Mouse (Mus musculus) limb, embryonic 14.5 days (tissue): ENCODE measurements around the gene Mitf. TPM values are rescaled to one million over a fixed set of nuclear protein-coding genes. Genes with fewer than 3 reads are reported as not detected.

ENCODE experiments used
- ATAC-seq: fragments of 200-750 bp; cut with Nextera tagmentation; 2 replicates; pipeline ENCODE4 v1.8.0; 2017; ENCODE audit warnings: low read depth, moderate number of reproducible peaks, moderate TSS enrichment; ENCODE audit not compliant: low FRiP score
- DNase-seq: peaks from one replicate; pipeline ENCODE4 v3.0.0-alpha.2; 2015; ENCODE audit warnings: low spot score
- H3K27ac ChIP-seq: fragments of 300-500 bp; sonication (generic); replicated peaks from 2 replicates; pipeline ENCODE4 v1.5.1; 2014; ENCODE audit warnings: low read depth, mild to moderate bottlenecking, low read length, moderate library complexity, mixed read lengths
- H3K27me3 ChIP-seq: fragments of 300-500 bp; sonication (generic); 2 replicates; pipeline ENCODE4 v1.6.1; 2014; ENCODE audit warnings: low read length, mixed read lengths; ENCODE audit not compliant: control insufficient read depth, insufficient read depth
- H3K36me3 ChIP-seq: fragments of 300-500 bp; sonication (generic); 2 replicates; pipeline ENCODE4 v1.6.1; 2014; ENCODE audit warnings: mild to moderate bottlenecking, low read length, moderate library complexity, mixed read lengths; ENCODE audit not compliant: control insufficient read depth, insufficient read depth
- H3K4me1 ChIP-seq: fragments of 300-500 bp; sonication (generic); 2 replicates; pipeline ENCODE4 v1.6.1; 2014; ENCODE audit warnings: antibody characterized with exemption, low read length, mixed read lengths; ENCODE audit not compliant: control insufficient read depth, insufficient read depth
- H3K4me2 ChIP-seq: fragments of 300-500 bp; sonication (generic); replicated peaks from 2 replicates; pipeline ENCODE4 v1.6.1; 2014; ENCODE audit warnings: low read depth, mild to moderate bottlenecking, low read length, moderate library complexity; ENCODE audit not compliant: severe bottlenecking
- H3K4me3 ChIP-seq: fragments of 300-500 bp; sonication (generic); replicated peaks from 2 replicates; pipeline ENCODE4 v1.5.1; 2014; ENCODE audit warnings: low read length
- H3K9ac ChIP-seq: fragments of 300-500 bp; sonication (generic); 2 replicates; pipeline ENCODE4 v1.6.1; 2014; ENCODE audit warnings: mild to moderate bottlenecking, low read depth, low read length, moderate library complexity; ENCODE audit not compliant: severe bottlenecking
- H3K9me3 ChIP-seq: fragments of 300-500 bp; sonication (generic); 2 replicates; pipeline ENCODE4 v1.6.1; 2016; ENCODE audit warnings: low read length; ENCODE audit not compliant: control insufficient read depth
- POLR2A ChIP-seq: fragments of 200-500 bp; IDR thresholded peaks from 2 replicates; pipeline ENCODE4 v1.8.0; 2012; ENCODE audit warnings: inconsistent platforms, mild to moderate bottlenecking, moderate library complexity, borderline replicate concordance; ENCODE audit not compliant: insufficient read depth, insufficient read length; ENCODE audit errors: extremely low read depth
- WGBS: fragments of 180-500 bp; shearing (Covaris S2); extraction: QIAGEN DNeasy Blood & Tissue Kit; methylation state at CpG from one replicate; pipeline ENCODE4 v1.1.7; 2014; 5-methylcytosine and 5-hydroxymethylcytosine counted together
- polyA plus RNA-seq, 2 experiments: library from polyadenylated mRNA; depleted of rRNA in 1 of 2; stranded (reverse) in 1 of 2; unstranded in 1 of 2; fragments of >200 nt; fragmentation: Nextera tagmentation in 1 of 2; extraction: Ambion mirVana in 1 of 2; gene quantifications; 2 replicates each; pipeline versions ENCODE4 v1.2.1 to v1.2.3; 2012 to 2014

The Mitf gene
- polyA plus RNA-seq, 2 experiments = 2.9 to 3.6 TPM

DNA sequence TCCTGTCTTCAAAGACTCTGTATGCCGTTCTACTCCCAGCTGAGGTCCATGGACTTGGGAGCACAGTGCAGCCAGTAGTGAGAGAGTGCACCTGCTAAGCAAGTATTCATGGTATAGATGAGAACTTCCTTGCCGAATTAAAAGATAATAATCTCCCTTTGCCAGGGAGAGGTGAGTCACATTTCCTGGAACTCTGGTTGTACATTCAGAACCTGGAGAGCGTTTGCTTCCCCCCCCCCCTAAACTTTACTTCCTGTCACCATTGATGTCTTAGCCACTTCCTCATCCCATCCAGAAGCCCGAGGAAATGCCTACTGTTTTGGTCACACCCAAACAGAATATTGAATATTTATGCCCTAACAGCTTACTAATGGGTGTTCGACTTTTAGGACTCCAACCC is 209.0 kb downstream of the Mitf start:
- ATAC-seq (no peak), DNase-seq (no peak)
- Histone ChIP-seq H3K4me1 (no peaks in the 10 kb centered on the region), H3K4me2 (no peak overlapping the region), H3K27ac (no peak overlapping the region), H3K36me3 (no peaks in the 10 kb centered on the region), H3K9ac (no peak overlapping the region), H3K4me3 (no peak overlapping the region), H3K27me3 (no peaks in the 10 kb centered on the region), H3K9me3 (no peaks in the 10 kb centered on the region)
- TF ChIP-seq POLR2A = no peak
- WGBS = 79% methylated on average over 5 of the region's 5 CpGs

DNA sequence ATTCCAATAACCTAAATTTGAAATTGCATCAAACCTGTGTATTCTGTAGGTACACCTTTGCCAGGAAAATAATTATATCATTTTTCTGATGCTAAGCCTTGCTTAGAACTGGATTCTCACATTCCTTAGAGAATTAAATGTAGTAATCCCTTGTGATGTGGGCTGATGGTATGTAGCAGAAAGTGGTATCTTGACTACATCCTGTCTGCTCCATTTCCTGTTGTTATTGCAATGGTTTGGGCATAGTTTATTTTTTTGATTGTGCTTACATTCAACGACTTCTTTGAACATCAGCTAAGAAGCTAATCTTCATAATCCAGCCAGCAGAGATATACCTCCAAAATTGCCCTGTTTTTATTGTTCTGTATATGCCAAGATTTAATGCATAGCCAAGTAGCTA is 217.0 kb downstream of the Mitf start:
- DNase-seq (no peak), ATAC-seq (no peak)
- Histone ChIP-seq H3K4me3 (no peak overlapping the region), H3K9me3 (no peaks in the 10 kb centered on the region), H3K9ac (no peak overlapping the region), H3K4me1 (no peaks in the 10 kb centered on the region), H3K27ac (no peak overlapping the region), H3K36me3 (no peaks in the 10 kb centered on the region), H3K4me2 (no peak overlapping the region), H3K27me3 (no peaks in the 10 kb centered on the region)
- TF ChIP-seq POLR2A = no peak
- 67% methylated on average over 1 of the region's 1 CpGs for WGBS

DNA sequence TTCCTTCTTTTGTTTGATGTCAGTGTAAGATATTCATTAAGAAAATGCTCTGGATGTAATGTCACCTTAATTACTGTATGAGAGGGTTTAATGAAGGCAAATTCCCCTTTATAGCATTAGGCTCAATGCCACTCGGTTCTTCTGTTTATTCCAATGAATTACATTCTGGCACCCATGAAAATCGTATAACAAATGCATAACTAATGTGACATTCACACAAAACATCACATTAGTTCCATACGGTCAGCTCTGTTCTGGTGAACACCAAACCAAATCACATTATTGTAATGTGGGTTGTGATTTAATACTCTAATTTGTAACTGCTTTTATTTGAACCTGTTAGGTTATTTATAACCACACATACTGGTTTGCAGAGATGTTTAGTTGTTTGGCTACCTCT is 231.7 kb downstream of the Mitf start:
- Histone ChIP-seq H3K27me3 (no peaks in the 10 kb centered on the region), H3K4me3 (no peak overlapping the region), H3K36me3 (no peaks in the 10 kb centered on the region), H3K9me3 (no peaks in the 10 kb centered on the region), H3K4me1 (no peaks in the 10 kb centered on the region), H3K4me2 (no peak overlapping the region), H3K27ac (no peak overlapping the region), H3K9ac (no peak overlapping the region)
- no peak for DNase-seq
- WGBS = 69% methylated on average over 3 of the region's 3 CpGs
- no peak for TF ChIP-seq POLR2A
- ATAC-seq = no peak

DNA sequence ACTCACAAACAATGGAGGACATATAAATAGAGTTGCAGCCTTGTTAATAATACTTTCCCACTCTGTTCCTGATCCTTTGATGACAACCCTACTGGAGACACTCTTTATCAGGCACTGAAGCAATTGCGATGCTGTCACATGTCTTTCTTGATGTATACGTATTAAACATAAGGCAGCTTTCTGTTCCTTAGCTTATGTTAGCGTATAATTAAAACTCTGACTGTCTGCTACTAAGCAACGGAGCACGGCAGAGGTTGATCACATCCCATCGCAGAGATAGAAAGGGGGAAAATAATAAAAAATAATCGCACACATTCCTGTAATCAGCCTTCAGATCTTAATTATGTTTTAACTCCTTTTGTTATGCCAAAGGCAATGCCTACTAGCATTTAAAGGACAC is 234.9 kb downstream of the Mitf start:
- no peaks in the 10 kb centered on the region for H3K4me1 ChIP-seq
- 83% methylated on average over 7 of the region's 7 CpGs for WGBS
- no peaks in the 10 kb centered on the region for H3K9me3 ChIP-seq
- no peak overlapping the region for H3K27ac ChIP-seq
- no peaks in the 10 kb centered on the region for H3K36me3 ChIP-seq
- H3K4me3 ChIP-seq = no peak overlapping the region
- ATAC-seq (no peak), DNase-seq (no peak)
- no peak for TF ChIP-seq POLR2A
- H3K4me2 ChIP-seq = no peak overlapping the region
- H3K9ac ChIP-seq = no peak overlapping the region
- no peaks in the 10 kb centered on the region for H3K27me3 ChIP-seq

DNA sequence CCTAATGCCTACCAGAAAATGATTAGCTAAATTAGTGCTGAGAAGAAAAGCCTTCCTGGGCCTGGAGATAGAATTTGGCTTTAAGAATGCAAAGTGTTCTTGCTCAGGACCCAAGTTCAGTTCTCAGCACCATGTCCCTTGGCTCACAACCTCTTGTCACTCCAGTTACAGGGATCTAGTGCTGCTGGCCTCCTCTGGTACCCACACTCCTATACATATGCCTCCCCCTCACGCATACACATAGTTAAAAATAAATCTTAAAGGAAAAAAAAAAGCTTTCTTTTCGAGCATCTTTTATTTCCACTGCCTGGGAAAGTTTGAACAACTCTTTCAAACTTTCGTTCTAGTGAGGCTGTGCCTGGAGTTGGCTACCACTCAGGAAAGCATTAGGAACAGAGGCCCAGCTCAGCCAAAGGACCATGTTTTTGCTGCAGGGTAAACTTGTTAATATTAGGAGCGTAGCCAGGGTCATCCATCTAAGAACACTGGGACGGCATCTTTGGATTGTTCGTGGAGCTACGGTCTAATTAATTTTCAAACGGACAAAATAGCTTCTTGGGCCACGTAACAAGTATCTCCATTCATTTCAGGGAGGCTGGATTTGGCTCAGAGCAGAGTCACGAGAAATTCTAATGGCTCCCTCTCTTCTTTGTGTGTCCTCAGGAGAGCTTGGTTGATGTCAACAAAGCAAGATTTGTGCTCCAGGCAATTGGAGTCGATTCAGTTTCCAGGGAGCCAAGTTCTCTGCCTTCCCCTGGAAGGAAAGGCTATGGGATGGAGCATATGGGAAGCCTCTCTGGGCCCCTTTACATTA is 239.7 kb downstream of the Mitf start:
- H3K4me2 ChIP-seq = no peak overlapping the region
- 66% methylated on average over 11 of the region's 11 CpGs for WGBS
- no peaks in the 10 kb centered on the region for H3K4me1 ChIP-seq
- no peak for TF ChIP-seq POLR2A
- H3K36me3 ChIP-seq = no peaks in the 10 kb centered on the region
- H3K4me3 ChIP-seq = no peak overlapping the region
- no peaks in the 10 kb centered on the region for H3K9me3 ChIP-seq
- ATAC-seq (peak; percentile 65), DNase-seq (peak; percentile 82)
- peak overlapping the region; percentile 34 for H3K27ac ChIP-seq
- no peaks in the 10 kb centered on the region for H3K27me3 ChIP-seq
- no peak overlapping the region for H3K9ac ChIP-seq

DNA sequence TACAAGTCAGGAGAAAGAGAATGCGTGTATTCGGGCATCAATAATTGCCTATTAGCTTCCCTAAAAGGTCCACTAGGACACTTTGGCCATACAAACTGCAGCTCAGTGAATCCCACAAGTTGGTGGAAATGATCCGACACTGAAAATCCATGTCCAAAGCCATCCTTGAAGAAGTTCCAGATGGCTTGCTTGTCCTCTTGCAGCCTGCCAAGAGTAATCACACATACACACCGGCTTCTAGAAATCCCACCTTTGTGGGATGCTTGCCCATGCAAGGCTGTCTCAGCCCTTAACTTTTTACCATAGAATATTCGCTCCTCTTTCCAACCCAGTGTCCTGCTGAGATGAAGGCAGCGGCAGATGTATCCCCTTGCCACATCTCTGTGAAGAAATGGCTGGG is 240.9 kb downstream of the Mitf start:
- DNase-seq = no peak
- Histone ChIP-seq H3K9ac (no peak overlapping the region), H3K27me3 (no peaks in the 10 kb centered on the region), H3K36me3 (no peaks in the 10 kb centered on the region), H3K9me3 (no peaks in the 10 kb centered on the region), H3K4me1 (no peaks in the 10 kb centered on the region), H3K4me2 (no peak overlapping the region), H3K4me3 (no peak overlapping the region), H3K27ac (no peak overlapping the region)
- ATAC-seq = no peak
- 72% methylated on average over 6 of the region's 6 CpGs for WGBS
- TF ChIP-seq POLR2A = no peak
